Mouse (Mus musculus) gonadal fat pad, adult 2 months (tissue): ENCODE measurements around the gene Cep85l. TPM values are rescaled to one million over a fixed set of nuclear protein-coding genes. Genes with fewer than 3 reads are reported as not detected.

Experiments used
- DNase-seq: peaks from one replicate; pipeline ENCODE4 v3.0.0-alpha.2; 2012; ENCODE audit warnings: low read depth
- polyA plus RNA-seq: library from polyadenylated mRNA; depleted of rRNA; stranded (reverse); fragments of >200 nt; gene quantifications from 2 replicates; pipeline ENCODE4 v1.2.3, GENCODE M21; 2012; rRNA removed

Cep85l gene
- 4.7 and 5.9 TPM in 2 replicates for polyA plus RNA-seq

DNA sequence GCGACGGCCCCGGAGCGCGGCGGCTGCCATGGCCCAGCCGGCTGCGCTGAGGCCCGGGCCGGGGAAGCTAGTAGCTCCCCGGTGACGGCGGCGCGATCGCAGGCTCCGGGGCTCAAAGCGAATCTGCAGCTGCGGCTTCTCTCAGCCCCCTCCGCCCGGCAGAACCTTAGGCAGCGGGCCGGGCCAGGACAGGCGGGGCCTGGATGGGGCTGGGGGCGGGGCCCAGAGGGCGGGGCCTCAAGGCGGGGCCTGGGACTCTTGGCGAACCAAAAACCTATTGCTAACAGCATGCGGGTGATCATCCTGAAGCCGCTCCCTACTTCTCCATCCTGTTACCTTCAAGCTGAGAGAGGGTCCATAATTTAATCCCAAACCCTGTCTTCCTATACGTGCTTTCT is at the start of gene Cep85l:
Gene Cep85l (minus strand): TSS at position 239 of the 398 bp plus-strand sequence.
- DNase-seq: no peak

DNA sequence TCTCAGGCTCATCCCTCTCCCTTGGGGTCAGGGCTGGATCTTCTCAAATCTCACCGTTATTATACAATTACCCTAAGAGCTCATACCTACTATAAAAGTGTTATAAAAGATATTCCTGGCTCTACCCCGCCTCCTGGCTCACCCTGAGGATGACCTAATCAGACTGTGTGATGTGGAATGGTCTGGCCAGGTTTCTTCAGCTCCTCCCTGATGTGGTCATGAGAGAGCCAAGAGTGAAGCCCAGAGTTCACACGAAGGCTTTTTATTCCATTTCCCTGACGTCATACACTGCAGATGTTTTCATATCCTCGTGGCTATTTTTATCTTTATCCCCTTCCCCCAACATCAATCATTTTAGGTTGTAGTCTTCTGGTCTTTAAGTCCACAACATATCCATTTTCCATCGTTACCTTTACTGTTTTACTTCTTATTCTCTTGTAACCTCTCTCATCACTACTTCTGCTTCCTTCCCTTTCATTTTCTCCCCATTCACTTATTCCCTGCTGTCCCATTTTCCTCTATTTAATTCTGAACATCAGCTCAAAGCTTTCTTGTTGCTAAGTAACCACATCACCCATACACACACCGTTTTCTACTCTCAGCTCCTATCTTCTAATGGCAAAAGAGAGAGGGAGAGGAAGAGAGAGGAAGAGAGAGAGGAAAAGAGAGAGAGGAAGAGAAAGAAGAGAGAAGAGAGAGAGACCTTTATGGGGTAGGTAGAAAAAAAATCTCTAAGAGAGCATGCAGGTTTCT is 49.1 kb upstream of the Cep85l start:
- DNase-seq: no peak

DNA sequence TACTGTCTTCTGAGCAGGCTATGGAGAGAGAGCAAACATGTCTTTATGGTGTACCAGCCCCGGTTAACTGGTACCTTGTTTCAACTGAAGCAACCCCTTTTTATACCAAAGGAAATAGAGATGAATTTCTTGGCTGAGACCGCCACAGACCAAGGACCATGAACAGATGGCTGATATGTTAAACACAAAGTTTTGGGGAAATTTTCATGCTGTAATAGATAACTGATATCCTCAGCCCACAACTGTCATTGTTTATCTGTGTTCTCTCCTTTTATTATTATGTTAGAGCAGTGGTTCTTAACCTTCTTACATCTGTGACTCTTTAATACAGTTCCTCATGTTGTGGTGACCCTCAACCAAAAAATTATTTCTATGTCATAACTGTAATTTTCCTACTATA is 46.8 kb upstream of the Cep85l start:
- DNase-seq: no peak

DNA sequence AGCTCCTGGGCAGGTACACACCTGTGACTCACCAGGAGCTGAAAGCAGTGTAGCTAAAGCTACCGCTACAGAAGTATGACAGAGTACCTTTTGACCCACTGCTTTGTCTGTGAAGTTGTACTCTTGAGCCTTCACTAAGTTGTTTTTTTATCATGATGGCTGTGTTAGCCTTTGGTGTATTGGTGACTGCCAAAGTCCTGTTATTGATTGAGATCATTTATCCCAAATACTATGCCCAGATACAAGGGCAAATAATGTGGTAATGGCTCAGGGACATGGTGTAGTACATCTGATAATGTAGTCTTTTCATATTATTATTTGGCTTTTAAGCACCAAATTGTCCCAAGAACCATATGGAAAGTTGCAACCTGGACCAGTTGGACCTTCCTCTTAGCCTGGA is 43.3 kb upstream of the Cep85l start:
- DNase-seq: no peak

DNA sequence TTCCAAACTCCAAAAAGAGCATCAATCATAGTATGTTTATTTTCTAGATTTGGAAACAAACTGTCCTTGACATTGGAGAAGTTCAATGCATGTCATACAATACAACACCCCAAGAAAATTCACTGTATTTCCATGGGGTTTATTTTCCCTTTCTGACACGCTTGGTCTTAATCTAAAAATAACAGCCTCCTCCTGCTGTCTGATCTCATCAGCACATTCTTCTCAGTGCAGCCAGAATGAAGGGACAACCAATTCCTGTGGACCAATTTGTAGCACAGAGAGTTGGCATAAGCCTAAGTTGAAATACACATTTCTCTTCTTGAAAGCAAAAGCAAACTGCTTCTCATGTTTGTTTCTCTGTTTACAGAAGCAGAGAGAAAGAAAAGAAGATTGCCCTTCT is 42.5 kb upstream of the Cep85l start:
- DNase-seq: no peak

DNA sequence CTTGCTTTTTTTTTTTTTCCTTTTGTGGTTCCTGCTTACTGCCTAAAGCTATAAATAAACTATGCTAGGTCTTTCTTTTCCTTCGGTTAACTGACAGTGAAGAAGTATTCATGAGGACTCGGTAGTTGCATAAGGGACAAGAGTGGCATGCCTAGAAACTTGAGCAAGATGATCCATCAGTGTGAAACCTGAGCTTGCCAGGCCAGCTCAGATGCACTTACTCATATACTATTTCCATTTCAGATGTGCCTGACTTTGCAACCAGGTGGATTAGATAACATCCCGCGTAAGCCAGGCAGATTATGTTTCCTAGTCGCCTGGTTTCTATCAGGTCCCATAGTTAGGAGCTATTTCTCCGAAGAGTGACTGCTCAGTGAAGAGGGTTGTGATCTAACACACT is 41.9 kb upstream of the Cep85l start:
- no peak for DNase-seq

DNA sequence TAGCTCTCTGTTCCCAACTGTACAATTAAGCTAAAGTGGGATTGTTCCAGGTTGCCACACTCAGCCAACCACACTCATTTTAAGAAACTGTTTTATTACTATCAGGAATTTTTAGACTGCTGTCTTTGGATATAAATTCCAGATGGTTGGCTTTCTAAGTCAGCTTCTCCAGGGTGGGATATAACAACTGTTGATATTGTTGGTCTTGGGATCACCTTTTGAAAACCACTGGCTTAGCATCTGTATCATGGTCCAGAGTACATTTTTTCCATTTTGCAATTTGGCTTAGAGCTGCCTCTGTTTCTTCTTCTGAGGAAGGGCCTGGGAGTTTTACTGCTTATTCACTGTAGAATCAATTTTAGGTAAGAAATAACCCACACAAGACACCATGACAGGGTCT is 40.3 kb upstream of the Cep85l start:
- no peak for DNase-seq

DNA sequence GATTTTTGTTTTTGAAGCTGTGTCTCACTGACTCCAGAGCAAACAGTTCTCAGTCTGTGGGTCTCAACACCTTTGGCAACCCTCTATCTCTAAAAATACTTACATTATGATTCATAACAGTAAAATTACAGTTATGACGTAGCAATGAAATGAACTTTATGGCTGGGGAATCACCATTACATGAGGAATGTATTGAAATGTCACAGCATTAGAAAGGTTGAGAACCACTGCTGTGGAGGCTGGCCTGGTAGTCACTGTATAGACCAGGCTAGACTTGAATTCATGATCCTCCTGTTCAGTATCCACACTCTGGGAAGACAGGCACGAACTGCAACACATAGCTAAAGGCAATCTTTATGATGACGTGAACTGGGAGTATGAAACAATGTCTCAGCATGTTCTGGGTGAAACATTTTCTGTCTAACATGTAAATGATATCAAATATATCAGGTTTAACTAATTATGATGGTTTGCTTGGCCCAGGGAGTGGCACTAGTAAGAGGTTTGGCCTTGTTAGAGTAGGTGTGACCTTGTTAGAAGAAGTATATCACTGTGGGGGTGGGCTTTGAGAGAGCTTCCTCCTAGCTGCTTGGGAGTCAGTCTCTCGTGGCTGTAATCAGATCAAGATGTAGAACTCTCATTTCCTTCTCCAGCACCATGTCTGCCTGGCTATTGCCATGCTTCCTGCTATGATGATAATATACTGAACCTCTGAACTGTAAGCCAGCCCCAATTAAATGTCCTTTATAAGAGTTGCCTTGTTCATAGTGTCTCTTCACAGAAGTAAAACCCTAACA is 39.6 kb upstream of the Cep85l start:
- no peak for DNase-seq

DNA sequence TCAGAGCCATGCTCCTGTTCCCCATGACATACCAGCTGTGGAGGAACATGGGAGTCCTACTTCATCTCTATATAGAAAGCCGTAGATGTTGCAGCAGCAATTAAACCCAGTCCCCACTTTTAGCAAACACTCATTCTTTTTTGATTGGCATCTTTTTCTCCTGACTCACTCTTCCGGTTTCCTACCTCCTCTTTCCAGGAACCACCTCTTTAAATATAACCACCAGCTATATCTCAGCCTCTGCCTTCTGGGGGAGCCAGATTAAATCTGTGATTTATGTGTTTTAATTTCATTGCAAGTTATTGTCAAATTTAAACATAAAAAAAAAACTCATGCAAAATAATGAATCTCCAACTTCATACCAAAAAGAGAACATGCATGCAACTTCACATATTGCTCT is 37.3 kb upstream of the Cep85l start:
- no peak for DNase-seq

DNA sequence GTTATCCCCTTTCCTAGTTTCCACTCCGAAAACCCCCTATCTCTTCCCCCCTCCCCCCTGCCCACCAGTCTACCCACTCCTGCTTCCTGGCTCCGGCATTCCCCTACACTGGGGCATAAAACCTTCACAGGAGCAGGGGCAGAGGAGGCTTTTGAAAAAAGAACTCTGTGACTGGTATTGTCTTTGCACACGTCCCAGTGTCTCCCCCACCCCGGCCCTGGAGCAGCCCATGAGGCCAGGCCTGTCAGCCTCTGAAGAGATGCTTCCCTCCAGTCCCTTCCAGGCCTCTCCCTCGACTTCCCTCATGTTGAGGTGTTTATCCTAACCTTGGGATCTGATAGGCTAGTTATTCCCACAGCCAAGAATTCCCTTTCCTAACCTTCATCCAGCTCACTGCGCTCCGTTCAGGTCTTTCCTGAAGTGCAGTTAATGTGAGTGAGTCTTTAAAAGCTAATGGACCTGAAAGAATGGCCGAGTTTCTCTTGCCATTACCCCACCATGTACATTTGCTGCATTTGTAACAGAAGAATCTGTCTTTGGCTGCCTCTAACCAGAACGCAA is 36.5 kb upstream of the Cep85l start:
- no peak for DNase-seq

DNA sequence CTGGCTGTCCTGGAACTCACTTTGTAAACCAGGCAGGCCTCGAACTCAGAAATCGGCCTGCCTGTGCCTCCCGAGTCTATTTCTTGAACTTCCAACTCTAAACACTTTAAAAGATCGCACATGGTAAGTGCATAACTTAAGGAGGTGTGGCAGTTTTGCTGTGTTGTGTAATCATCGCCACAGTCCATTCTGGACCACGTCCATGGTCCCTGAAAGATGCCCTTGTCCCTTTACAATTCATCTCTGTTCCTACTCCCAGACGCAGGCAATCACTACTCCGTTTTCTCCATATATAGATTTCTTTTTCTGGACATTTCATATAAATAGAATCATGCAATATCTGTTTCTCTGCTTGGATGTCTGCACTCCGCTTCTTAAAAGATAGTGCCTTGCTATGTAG is 35.5 kb upstream of the Cep85l start:
- DNase-seq: no peak

DNA sequence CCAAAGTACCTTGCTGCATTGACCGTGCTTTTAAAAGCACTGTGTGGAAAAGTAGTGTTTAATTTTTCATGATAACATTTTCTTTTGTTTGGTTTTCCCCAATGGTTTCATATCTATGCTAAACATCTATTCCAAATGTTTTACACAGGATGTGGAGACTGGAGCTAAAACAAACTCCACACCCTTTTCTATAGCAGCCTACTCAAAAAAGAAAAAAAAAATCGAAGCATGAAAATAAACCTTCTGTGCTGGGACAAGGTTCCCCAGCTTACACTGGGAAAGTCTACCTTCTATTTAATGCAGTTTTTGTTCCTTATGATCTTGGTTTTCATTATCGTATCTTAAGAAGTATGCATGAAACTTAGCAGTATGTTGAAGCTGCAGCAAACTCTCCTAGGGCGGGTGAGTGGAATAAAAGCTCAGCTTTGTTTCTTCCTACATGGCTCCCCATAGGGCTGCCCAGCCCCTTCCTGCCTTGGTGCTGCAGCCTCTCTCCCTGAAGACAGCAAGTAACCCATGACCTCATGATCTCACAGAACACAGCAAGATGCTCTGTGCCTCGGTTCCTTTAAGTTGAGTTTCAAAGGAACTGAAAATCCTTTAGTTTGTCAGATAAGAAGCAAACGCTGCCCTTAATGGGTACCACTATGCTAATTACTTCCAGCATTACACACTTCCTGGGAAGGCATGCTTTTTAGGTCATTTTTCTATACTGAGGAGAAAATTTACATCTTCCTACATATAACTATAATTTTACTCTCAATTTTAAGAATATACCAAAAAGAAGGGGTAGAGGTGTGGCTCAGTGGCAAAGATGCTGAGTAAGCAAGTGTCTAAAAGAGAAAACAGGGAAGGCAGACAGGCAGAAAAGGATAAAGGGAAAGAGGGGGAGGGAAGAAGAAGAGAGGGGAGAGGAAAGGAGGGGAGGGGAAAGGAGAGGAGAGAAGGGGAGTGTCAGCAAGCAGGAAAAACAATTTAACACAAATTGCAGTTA is 34.6 kb upstream of the Cep85l start:
- no peak for DNase-seq

DNA sequence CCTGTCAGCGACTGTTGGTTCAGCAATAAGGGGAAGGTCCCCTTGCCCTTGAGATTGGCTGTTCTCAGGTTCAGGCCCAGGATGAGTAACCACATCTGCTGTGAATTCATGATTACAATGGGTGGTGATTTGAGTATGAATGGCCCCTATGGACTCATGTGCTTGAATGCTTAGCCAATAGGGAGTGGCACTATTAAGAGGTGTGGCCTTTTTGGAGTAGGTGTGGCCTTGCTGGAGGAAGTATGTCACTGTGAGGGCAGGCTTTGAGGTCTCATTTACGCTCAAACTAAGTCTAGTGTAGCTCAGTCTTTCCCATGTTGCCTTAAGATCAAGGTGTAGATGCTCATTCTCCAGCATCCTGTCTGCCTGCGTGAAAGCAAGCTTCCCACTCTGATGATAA is 33.2 kb upstream of the Cep85l start:
- no peak for DNase-seq

DNA sequence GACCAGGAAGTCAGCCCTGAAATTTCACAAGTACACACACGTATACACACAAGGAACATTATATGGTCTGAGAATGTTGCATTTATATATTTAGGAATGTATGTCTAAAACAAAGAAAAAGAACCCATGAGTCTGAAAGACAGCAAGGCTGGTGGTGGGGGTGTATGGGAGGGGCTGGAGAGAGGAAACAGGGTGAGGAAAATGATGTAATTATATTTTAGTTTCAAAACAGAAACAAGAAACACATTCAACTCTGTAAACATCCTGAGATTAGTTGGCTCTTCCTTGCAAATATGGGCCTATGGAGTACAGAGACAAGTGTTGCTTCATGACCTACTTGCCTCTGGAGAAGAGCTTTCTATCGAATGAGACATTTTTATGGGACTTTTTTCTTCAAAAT is 32.4 kb upstream of the Cep85l start:
- no peak for DNase-seq

DNA sequence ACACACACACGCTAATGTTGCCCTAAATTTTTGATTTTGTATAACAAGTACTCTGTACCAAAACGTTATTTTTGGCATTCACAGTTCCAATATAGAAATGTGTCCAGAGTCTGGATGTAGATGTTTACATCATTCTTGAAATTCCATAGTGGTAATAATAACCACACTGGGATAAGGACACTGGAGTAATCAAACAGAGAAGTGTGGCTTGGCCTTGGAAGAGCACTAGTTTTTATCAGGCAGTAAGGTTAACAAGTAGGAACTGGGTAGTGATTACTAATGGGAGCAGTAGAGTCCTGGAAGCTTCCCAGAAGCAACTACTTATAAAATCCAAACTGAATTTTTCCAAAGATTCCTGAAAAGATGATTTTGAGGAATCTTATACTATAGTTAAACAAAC is 31.1 kb upstream of the Cep85l start:
- no peak for DNase-seq

DNA sequence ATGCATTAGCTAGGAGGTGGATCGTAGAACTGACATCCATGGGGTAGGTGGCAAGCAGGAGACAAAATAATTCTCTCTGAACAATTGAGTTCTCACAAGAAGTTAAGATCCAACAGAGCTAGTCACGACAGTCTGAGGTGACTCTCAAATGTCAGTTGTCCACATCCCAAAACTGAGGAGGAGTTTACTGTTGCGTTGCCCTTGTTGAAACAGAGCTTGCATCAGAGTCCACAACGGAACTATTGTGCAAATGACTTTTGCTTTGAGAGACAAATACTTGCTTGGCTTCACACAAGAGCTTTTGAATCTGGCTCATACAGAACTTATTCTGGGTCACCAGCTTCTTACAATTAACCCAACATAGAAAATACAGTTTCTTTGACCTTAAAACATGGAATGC is 27.7 kb upstream of the Cep85l start:
- no peak for DNase-seq

DNA sequence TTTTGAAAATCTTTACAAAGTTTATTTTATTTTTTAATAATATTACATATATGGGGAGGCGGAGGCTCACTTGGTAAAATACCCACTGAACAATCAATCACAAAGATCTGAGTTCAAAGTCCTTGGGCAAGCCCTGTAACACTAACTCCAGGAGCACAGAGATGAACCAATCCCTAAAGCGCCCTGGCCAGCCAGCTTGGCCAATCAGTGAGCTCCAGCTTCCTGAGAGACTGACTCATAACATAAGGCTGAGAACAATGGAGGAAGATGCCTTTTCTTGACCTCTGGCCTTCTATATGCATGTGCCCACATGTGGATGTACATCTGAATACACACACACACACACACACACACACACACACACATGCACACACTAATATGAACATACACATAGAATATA is 27.1 kb upstream of the Cep85l start:
- no peak for DNase-seq

DNA sequence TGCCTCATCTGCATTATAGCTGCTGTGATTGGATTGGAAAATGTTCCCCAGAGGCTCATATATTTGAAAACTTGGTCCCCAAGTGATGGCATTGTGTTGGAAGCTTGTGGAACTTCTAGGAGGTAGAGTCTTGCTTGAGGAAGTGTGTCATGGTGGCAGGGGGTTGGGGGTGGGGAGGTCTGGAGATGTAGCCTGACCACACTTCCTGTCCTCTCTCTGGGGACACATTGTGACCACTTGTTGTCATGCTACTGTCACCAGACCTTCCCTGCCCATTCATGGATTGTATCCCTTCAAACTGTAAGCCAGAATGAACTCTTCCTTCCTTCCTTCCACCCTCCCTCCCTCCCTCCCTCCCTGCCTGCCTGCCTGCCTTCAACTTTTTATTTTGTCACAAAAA is 22.5 kb upstream of the Cep85l start:
- DNase-seq: no peak

DNA sequence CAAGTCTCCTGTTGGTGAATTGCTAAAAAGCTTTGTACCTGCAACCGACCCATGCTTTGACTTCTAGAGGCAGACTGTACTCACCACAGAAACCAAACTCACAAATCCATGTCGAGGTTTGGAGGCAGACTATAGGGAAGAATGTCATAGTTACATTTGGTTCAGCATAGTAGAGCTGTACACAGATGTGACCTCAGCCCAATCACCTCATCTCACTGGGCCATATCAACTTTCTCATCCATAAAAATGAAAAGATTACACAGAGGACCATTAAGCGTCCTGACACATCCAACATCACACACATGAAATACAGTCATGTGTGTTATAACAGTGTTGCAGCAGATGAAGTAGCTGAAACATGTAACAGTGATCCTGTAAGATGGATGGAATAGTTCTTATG is 19.3 kb upstream of the Cep85l start:
- DNase-seq: no peak

DNA sequence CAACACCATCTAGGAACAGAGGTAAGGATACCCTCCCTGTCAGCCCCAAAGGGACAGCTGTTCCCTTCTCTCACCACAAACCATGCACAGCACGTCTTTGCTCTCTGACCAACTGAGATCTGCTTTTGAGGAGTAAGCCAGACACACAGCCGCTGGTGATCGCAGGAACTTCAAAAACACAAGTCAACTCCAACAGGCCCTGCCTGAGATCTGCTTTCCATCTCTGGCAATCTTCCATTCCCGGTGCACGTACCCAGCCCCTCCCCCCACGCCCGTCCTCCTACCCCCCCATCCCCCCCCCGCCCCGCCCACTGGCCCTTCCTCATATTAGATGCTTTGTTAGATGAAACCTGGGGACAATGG is 18.8 kb upstream of the Cep85l start:
- no peak for DNase-seq

DNA sequence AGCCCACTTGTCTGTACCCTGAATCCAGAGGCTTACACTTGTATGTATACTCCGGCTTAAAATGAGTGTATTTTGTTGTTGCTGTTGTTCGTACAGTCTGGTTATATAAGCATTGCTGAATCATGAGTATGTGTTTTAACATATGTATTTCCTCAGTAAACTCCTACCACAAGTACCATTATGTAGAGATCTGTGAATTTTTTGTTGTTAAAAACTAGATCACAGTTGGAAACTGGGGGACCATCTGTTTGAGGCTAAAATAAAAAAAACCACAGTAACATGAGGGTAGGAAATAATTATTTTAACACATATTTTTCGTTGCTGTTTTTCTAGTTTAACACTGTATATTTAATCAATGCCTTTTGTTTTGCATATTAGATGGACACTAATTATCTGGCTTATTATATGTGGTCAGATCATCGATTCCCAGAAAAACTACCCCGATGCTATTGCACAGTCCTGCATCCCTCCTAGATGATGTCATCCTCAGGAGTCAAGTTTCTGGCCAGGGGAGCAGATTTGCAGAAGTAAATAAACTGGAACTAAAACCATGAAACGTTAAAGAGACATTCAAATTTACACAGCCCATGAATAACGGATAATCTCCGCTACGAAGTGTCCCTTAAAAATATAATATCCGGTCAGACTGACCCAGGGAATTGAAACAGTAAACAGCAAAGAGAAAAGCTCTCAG is 18.2 kb upstream of the Cep85l start:
- DNase-seq: no peak
